Mouse (Mus musculus) heart, embryonic 15.5 days (tissue): ENCODE measurements around the gene Lsamp. TPM values are rescaled to one million over a fixed set of nuclear protein-coding genes. Genes with fewer than 3 reads are reported as not detected.

Experiments used
- ATAC-seq: fragments of 200-750 bp; cut with Nextera tagmentation; replicated peaks from 2 replicates; pipeline ENCODE4 v1.8.0; 2017; ENCODE audit warnings: low read depth, moderate TSS enrichment; ENCODE audit not compliant: insufficient number of reproducible peaks, insufficient read depth, low FRiP score
- H3K27ac ChIP-seq: fragments of 300-500 bp; sonication (generic); 2 replicates; pipeline ENCODE4 v1.5.1; 2015; ENCODE audit warnings: mild to moderate bottlenecking, inconsistent platforms
- H3K27me3 ChIP-seq: fragments of 300-500 bp; sonication (generic); 2 replicates; pipeline ENCODE4 v1.6.1; 2015; ENCODE audit warnings: inconsistent platforms
- H3K36me3 ChIP-seq: fragments of 300-500 bp; sonication (generic); 2 replicates; pipeline ENCODE4 v1.6.1; 2015; ENCODE audit warnings: mild to moderate bottlenecking, inconsistent platforms
- H3K4me1 ChIP-seq: fragments of 300-500 bp; sonication (generic); replicated peaks from 2 replicates; pipeline ENCODE4 v1.6.1; 2015; ENCODE audit warnings: inconsistent platforms
- H3K4me2 ChIP-seq: fragments of 300-500 bp; sonication (generic); 2 replicates; pipeline ENCODE4 v1.6.1; 2015; ENCODE audit warnings: inconsistent platforms, mild to moderate bottlenecking, moderate library complexity
- H3K4me3 ChIP-seq: fragments of 300-500 bp; sonication (generic); 2 replicates; pipeline ENCODE4 v1.5.1; 2015; ENCODE audit warnings: mild to moderate bottlenecking, inconsistent platforms
- H3K9ac ChIP-seq: fragments of 300-500 bp; sonication (generic); 2 replicates; pipeline ENCODE4 v1.6.1; 2015; ENCODE audit warnings: mild to moderate bottlenecking, inconsistent platforms
- H3K9me3 ChIP-seq: fragments of 300-500 bp; sonication (generic); replicated peaks from 2 replicates; pipeline ENCODE4 v1.6.1; 2016; ENCODE audit warnings: inconsistent platforms
- WGBS: fragments of 180-500 bp; shearing (Covaris S2); methylation state at CpG from one replicate; pipeline ENCODE4 v1.1.7; 2015; ENCODE audit warnings: mixed read lengths; 5-methylcytosine and 5-hydroxymethylcytosine counted together
- polyA plus RNA-seq: library from polyadenylated mRNA; unstranded; fragments of >200 nt; fragmentation: Nextera tagmentation; extraction: Ambion mirVana; gene quantifications from 2 replicates; pipeline ENCODE4 v1.2.1, GENCODE M21; 2015

Gene Lsamp
- polyA plus RNA-seq, 1 experiment from 2014 or later, result 1.7 TPM

- H3K4me1 ChIP-seq, result no peaks in the 10 kb centered on the region
- no peak overlapping the region for H3K4me3 ChIP-seq
- 54% methylated on average over 5 of the region's 5 CpGs for WGBS
- no peaks in the 10 kb centered on the region for H3K36me3 ChIP-seq
- no peak overlapping the region for H3K27ac ChIP-seq
- H3K27me3 ChIP-seq, result no peaks in the 10 kb centered on the region
- no peak overlapping the region for H3K4me2 ChIP-seq
- no peaks in the 10 kb centered on the region for H3K9me3 ChIP-seq
- no peak for ATAC-seq
- H3K9ac ChIP-seq, result no peak overlapping the region
Observed at GRCm38 (mm10) chr16:41826899-41827604, 1842.9 kb downstream of the Lsamp start.

DNA sequence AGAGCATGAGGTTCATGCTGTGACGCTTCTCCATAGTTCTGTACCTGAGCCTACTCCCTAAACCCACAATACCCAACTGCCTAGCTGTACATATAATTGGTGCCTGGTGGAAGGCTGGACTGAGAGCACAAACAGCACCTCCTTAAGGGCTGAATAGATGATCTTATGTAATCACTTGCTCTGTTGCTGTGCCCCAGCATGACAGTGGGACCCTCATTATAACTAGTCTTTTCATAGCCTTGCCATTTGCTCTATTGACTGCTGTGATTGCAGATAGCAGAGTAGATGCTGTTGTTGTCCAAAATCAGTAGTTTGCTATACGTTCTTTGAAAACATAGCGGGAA, 1843.4 kb downstream of the Lsamp start:
- no peaks in the 10 kb centered on the region for H3K4me1 ChIP-seq
- no peak overlapping the region for H3K4me2 ChIP-seq
- no peak overlapping the region for H3K27ac ChIP-seq
- no peak overlapping the region for H3K9ac ChIP-seq
- no peak overlapping the region for H3K4me3 ChIP-seq
- no peaks in the 10 kb centered on the region for H3K9me3 ChIP-seq
- no peaks in the 10 kb centered on the region for H3K36me3 ChIP-seq
- 82% methylated on average over 3 of the region's 3 CpGs for WGBS
- ATAC-seq, result no peak
- H3K27me3 ChIP-seq, result no peaks in the 10 kb centered on the region

GRCm38 (mm10) chr16:41834637-41835036, 1850.5 kb downstream of the Lsamp start:
- H3K4me1 ChIP-seq, result no peaks in the 10 kb centered on the region
- no peak for ATAC-seq
- no peak overlapping the region for H3K4me2 ChIP-seq
- no peak overlapping the region for H3K4me3 ChIP-seq
- no peaks in the 10 kb centered on the region for H3K27me3 ChIP-seq
- H3K9ac ChIP-seq, result no peak overlapping the region
- 71% methylated on average over 3 of the region's 3 CpGs for WGBS
- no peak overlapping the region for H3K27ac ChIP-seq
- H3K36me3 ChIP-seq, result no peaks in the 10 kb centered on the region
- H3K9me3 ChIP-seq, result no peaks in the 10 kb centered on the region

GRCm38 (mm10) chr16:41835745-41836144, 1851.6 kb downstream of the Lsamp start:
- H3K4me3 ChIP-seq, result no peak overlapping the region
- H3K4me1 ChIP-seq, result no peaks in the 10 kb centered on the region
- no peaks in the 10 kb centered on the region for H3K9me3 ChIP-seq
- WGBS, result 48% methylated on average over 6 of the region's 6 CpGs
- ATAC-seq, result no peak
- no peaks in the 10 kb centered on the region for H3K27me3 ChIP-seq
- no peak overlapping the region for H3K27ac ChIP-seq
- no peak overlapping the region for H3K9ac ChIP-seq
- H3K4me2 ChIP-seq, result no peak overlapping the region
- H3K36me3 ChIP-seq, result no peaks in the 10 kb centered on the region

GRCm38 (mm10) chr16:41839751-41840404, 1855.7 kb downstream of the Lsamp start:
- no peak overlapping the region for H3K27ac ChIP-seq
- no peak for ATAC-seq
- no peak overlapping the region for H3K9ac ChIP-seq
- H3K4me1 ChIP-seq, result no peaks in the 10 kb centered on the region
- H3K9me3 ChIP-seq, result no peaks in the 10 kb centered on the region
- H3K27me3 ChIP-seq, result no peaks in the 10 kb centered on the region
- H3K4me3 ChIP-seq, result no peak overlapping the region
- no peak overlapping the region for H3K4me2 ChIP-seq
- no peaks in the 10 kb centered on the region for H3K36me3 ChIP-seq
- WGBS, result 56% methylated on average over 2 of the region's 2 CpGs

DNA sequence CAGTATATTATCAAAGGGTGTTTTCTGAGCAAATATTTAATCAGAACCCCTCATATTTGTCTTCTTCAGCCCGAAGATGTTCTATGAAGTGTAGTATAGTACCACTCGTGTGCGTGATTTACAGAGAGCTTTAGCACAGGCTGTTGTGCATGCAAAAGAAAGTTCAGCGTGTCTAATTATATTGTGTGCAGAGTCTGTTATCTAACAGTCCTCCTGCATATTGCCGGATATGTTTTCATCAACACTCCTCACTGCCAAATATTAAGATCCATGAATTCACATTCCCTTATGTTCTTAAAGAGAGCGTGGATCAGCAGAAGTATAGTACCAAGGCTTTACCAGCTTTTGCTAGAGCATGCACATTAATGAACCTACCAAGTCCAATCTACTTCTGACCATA, 1862.7 kb downstream of the Lsamp start:
- Histone ChIP-seq H3K4me2 (no peak overlapping the region), H3K9me3 (no peaks in the 10 kb centered on the region), H3K4me3 (no peak overlapping the region), H3K27ac (no peak overlapping the region), H3K27me3 (no peaks in the 10 kb centered on the region), H3K9ac (no peak overlapping the region), H3K4me1 (no peaks in the 10 kb centered on the region), H3K36me3 (no peaks in the 10 kb centered on the region)
- no peak for ATAC-seq
- WGBS, result 71% methylated on average over 6 of the region's 6 CpGs

- Histone ChIP-seq H3K27ac (no peak overlapping the region), H3K36me3 (no peaks in the 10 kb centered on the region), H3K4me2 (no peak overlapping the region), H3K9ac (no peak overlapping the region), H3K9me3 (no peaks in the 10 kb centered on the region), H3K4me3 (no peak overlapping the region), H3K4me1 (no peaks in the 10 kb centered on the region), H3K27me3 (no peaks in the 10 kb centered on the region)
- no peak for ATAC-seq
- 77% methylated on average over 6 of the region's 6 CpGs for WGBS
Observed at GRCm38 (mm10) chr16:41871917-41872593, 1887.9 kb downstream of the Lsamp start.

DNA sequence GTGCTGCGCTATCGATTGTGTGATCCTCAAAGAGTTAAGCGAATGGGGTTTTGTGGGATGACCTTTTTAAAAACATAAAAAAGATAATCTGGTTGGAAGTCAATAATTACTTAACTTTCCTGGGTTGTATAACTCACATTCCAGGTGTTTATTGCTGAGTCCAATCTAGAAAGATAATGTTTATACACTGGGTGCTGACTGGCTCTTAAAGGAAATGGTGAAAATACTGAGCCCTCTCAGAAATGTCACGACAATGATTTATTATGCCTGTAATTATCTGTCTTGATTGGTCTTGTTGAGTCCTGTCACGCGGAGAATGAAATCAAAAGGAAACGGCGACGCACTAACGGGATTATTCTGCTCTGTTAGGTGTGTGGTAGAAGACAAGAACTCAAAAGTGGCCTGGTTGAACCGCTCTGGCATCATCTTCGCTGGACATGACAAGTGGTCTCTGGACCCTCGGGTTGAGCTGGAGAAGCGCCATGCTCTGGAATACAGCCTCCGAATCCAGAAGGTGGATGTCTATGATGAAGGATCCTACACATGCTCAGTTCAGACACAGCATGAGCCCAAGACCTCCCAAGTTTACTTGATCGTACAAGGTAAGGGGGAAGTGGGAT, 1904.5 kb downstream of the Lsamp start:
- no peak overlapping the region for H3K27ac ChIP-seq
- H3K4me1 ChIP-seq, result no peaks in the 10 kb centered on the region
- WGBS, result 83% methylated on average over 16 of the region's 16 CpGs
- no peak for ATAC-seq
- H3K9me3 ChIP-seq, result no peaks in the 10 kb centered on the region
- no peaks in the 10 kb centered on the region for H3K27me3 ChIP-seq
- no peak overlapping the region for H3K9ac ChIP-seq
- no peaks in the 10 kb centered on the region for H3K36me3 ChIP-seq
- H3K4me3 ChIP-seq, result no peak overlapping the region
- no peak overlapping the region for H3K4me2 ChIP-seq

- H3K27ac ChIP-seq, result no peak overlapping the region
- H3K9ac ChIP-seq, result no peak overlapping the region
- no peaks in the 10 kb centered on the region for H3K9me3 ChIP-seq
- ATAC-seq, result no peak
- H3K4me1 ChIP-seq, result no peaks in the 10 kb centered on the region
- H3K36me3 ChIP-seq, result no peaks in the 10 kb centered on the region
- no peaks in the 10 kb centered on the region for H3K27me3 ChIP-seq
- WGBS, result 45% methylated on average over 2 of the region's 2 CpGs
- no peak overlapping the region for H3K4me3 ChIP-seq
- H3K4me2 ChIP-seq, result no peak overlapping the region
Observed at GRCm38 (mm10) chr16:41900783-41901182, 1916.6 kb downstream of the Lsamp start.

GRCm38 (mm10) chr16:41903654-41904053, 1919.5 kb downstream of the Lsamp start:
- Histone ChIP-seq H3K36me3 (no peaks in the 10 kb centered on the region), H3K9ac (no peak overlapping the region), H3K4me3 (no peak overlapping the region), H3K27ac (no peak overlapping the region), H3K27me3 (no peaks in the 10 kb centered on the region), H3K4me1 (no peaks in the 10 kb centered on the region), H3K9me3 (no peaks in the 10 kb centered on the region), H3K4me2 (no peak overlapping the region)
- 74% methylated on average over 3 of the region's 3 CpGs for WGBS
- ATAC-seq, result no peak

- ATAC-seq, result no peak
- H3K4me3 ChIP-seq, result no peak overlapping the region
- H3K4me2 ChIP-seq, result no peak overlapping the region
- no peaks in the 10 kb centered on the region for H3K36me3 ChIP-seq
- no peaks in the 10 kb centered on the region for H3K27me3 ChIP-seq
- H3K9ac ChIP-seq, result no peak overlapping the region
- H3K27ac ChIP-seq, result no peak overlapping the region
- no peaks in the 10 kb centered on the region for H3K4me1 ChIP-seq
- WGBS, result 46% methylated on average over 4 of the region's 4 CpGs
- H3K9me3 ChIP-seq, result no peaks in the 10 kb centered on the region
Observed at GRCm38 (mm10) chr16:41912584-41913193, 1928.5 kb downstream of the Lsamp start.
